Mouse (Mus musculus): Measurements from ENCODE around the gene Sult2b1. TPM values are rescaled to one million over a fixed set of nuclear protein-coding genes. Genes with fewer than 3 reads are reported as not detected.

Sult2b1 gene
- polyA plus RNA-seq, 1 experiment from 2014 or later: 0.70 TPM

DNA sequence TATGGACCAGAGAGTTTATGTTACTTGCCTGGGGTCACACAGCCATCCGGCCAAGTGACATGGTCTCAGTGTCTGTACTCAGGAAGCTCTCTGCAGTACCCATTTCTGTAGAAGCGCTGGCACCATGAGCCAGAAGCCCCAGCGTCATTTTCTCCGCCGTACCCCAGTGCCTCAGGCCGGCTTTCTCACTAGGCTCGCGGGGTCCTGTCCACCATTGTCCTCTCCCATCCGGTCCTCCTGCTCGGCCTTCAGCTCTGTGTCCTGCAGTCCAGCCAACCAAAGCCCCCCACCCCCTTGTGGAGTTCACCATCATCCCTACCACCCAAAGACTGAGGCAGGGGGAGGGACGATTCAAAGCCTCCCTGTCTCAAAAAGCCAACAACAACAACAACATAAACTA lies 82.9 kb downstream of the Sult2b1 start:
- H3K36me3 ChIP-seq (ENCODE audit: control insufficient read depth, insufficient read depth, low read length): no peaks in the 10 kb centered on the region
- ATAC-seq (replicated peaks; ENCODE audit: low FRiP score) (no peak), DNase-seq (ENCODE audit: low spot score) (no peak)
- H3K4me1 ChIP-seq (replicated peaks; ENCODE audit: control insufficient read depth, insufficient read depth, low read length): peaks cover 30% of the 10 kb centered on the region
- no peak overlapping the region for H3K4me3 ChIP-seq (ENCODE audit: low read depth, low read length)
- H3K9me3 ChIP-seq (ENCODE audit: control insufficient read depth, low read length): no peaks in the 10 kb centered on the region
- peaks cover 38% of the 10 kb centered on the region for H3K27me3 ChIP-seq (replicated peaks; ENCODE audit: control insufficient read depth, insufficient read depth, low read length)
- 81% methylated on average over 11 of the region's 11 CpGs for WGBS
- no peak overlapping the region for H3K27ac ChIP-seq (ENCODE audit: low read depth, low read length)
- H3K4me2 ChIP-seq: no peak overlapping the region
- no peak overlapping the region; the same call in 1 of the 2 replicates for H3K9ac ChIP-seq (ENCODE audit: low read depth, low read length)

GRCm38 (mm10) chr7:45701072-45701471 lies 83.4 kb downstream of the Sult2b1 start:
- H3K4me2 ChIP-seq: no peak overlapping the region
- no peak for DNase-seq (ENCODE audit: low spot score)
- 36% methylated on average over 11 of the region's 11 CpGs for WGBS
- no peak for ATAC-seq (replicated peaks; ENCODE audit: low FRiP score)
- peaks cover 38% of the 10 kb centered on the region for H3K27me3 ChIP-seq (replicated peaks; ENCODE audit: control insufficient read depth, insufficient read depth, low read length)
- no peak overlapping the region for H3K4me3 ChIP-seq (ENCODE audit: low read depth, low read length)
- no peaks in the 10 kb centered on the region for H3K36me3 ChIP-seq (ENCODE audit: control insufficient read depth, insufficient read depth, low read length)
- H3K27ac ChIP-seq (ENCODE audit: low read depth, low read length): no peak overlapping the region
- H3K9me3 ChIP-seq (ENCODE audit: control insufficient read depth, low read length): no peaks in the 10 kb centered on the region
- peak overlapping the region; percentile 20; the same call in 1 of the 2 replicates for H3K9ac ChIP-seq (ENCODE audit: low read depth, low read length)
- peaks cover 25% of the 10 kb centered on the region for H3K4me1 ChIP-seq (replicated peaks; ENCODE audit: control insufficient read depth, insufficient read depth, low read length)

- peaks cover 38% of the 10 kb centered on the region for H3K27me3 ChIP-seq (replicated peaks; ENCODE audit: control insufficient read depth, insufficient read depth, low read length)
- 3% methylated on average over 19 of the region's 20 CpGs for WGBS
- ATAC-seq (replicated peaks; ENCODE audit: low FRiP score) (no peak), DNase-seq (ENCODE audit: low spot score) (no peak)
- peaks cover 19% of the 10 kb centered on the region for H3K4me1 ChIP-seq (replicated peaks; ENCODE audit: control insufficient read depth, insufficient read depth, low read length)
- peak overlapping the region; percentile 39 for H3K4me3 ChIP-seq (ENCODE audit: low read depth, low read length)
- H3K4me2 ChIP-seq: peak overlapping the region; percentile 57
- no peaks in the 10 kb centered on the region for H3K36me3 ChIP-seq (ENCODE audit: control insufficient read depth, insufficient read depth, low read length)
- H3K9me3 ChIP-seq (ENCODE audit: control insufficient read depth, low read length): no peaks in the 10 kb centered on the region
- H3K27ac ChIP-seq (ENCODE audit: low read depth, low read length): no peak overlapping the region
- no peak overlapping the region for H3K9ac ChIP-seq (ENCODE audit: low read depth, low read length)
Observed at GRCm38 (mm10) chr7:45700301-45701015, 84.0 kb downstream of the Sult2b1 start.

DNA sequence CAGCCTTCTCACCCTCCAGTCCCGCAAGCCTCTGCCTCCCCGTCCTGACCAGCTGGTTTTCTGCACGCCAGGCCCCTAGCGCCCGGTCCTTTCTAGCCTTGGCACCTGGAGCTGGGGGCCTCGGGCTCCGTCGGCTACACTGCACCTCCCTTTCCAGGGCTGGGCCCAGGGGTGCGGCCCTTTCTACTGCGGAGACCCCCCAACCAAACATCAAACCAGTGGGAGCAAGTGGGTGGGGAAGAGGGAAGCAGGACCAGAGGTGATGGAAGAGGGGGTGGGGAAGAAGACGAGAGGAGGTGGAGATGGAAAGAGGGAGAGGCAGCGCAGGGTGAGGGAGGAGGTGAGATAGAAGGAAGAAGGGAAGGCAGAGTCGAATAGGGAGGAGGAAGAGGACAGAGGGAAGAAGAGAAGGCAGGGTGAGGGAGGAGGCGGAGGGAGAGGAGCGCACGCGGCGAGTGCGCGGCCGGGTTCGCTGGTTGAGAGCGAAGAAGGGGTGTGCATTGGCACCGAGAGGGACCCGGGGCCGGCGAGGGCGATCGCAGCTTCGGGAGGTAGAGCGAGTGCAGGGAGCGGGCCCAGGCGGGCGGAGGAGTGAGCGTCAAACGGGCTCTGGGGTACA lies 84.8 kb downstream of the Sult2b1 start, which contains the start of gene Car11:
TSS of gene Car11 (plus strand) at position 321 of the 619 bp plus-strand sequence.
- H3K9me3 ChIP-seq (ENCODE audit: control insufficient read depth, low read length): no peaks in the 10 kb centered on the region

GRCm38 (mm10) chr7:45697894-45698293 lies 86.6 kb downstream of the Sult2b1 start:
- Histone ChIP-seq H3K27ac (ENCODE audit: low read depth, low read length) (no peak overlapping the region), H3K36me3 (ENCODE audit: control insufficient read depth, insufficient read depth, low read length) (no peaks in the 10 kb centered on the region), H3K4me2 (no peak overlapping the region), H3K9ac (ENCODE audit: low read depth, low read length) (no peak overlapping the region), H3K9me3 (ENCODE audit: control insufficient read depth, low read length) (no peaks in the 10 kb centered on the region), H3K27me3 (replicated peaks; ENCODE audit: control insufficient read depth, insufficient read depth, low read length) (peaks cover 38% of the 10 kb centered on the region), H3K4me1 (replicated peaks; ENCODE audit: control insufficient read depth, insufficient read depth, low read length) (peaks cover 10% of the 10 kb centered on the region), H3K4me3 (ENCODE audit: low read depth, low read length) (no peak overlapping the region)
- 81% methylated on average over 5 of the region's 7 CpGs for WGBS
- ATAC-seq (replicated peaks; ENCODE audit: low FRiP score) (no peak), DNase-seq (ENCODE audit: low spot score) (no peak)

More for the DNA sequence above, 84.8 kb downstream of the Sult2b1 start, which contains the start of gene Car11:
- Histone ChIP-seq H3K36me3 (ENCODE audit: control insufficient read depth, insufficient read depth, low read length) (no peaks in the 10 kb centered on the region), H3K4me2 (peak within 1 kb of the TSS; percentile 57), H3K27ac (ENCODE audit: low read depth, low read length) (no peak within 1 kb of the TSS), H3K4me1 (replicated peaks; ENCODE audit: control insufficient read depth, insufficient read depth, low read length) (peaks cover 17% of the 10 kb centered on the region), H3K27me3 (replicated peaks; ENCODE audit: control insufficient read depth, insufficient read depth, low read length) (peaks cover 38% of the 10 kb centered on the region), H3K9ac (ENCODE audit: low read depth, low read length) (no peak within 1 kb of the TSS), H3K4me3 (ENCODE audit: low read depth, low read length) (peak within 1 kb of the TSS; percentile 39)
- no peak for DNase-seq (ENCODE audit: low spot score)
- WGBS: 4% methylated on average over 36 of the region's 36 CpGs
- ATAC-seq (replicated peaks; ENCODE audit: low FRiP score): no peak

DNA sequence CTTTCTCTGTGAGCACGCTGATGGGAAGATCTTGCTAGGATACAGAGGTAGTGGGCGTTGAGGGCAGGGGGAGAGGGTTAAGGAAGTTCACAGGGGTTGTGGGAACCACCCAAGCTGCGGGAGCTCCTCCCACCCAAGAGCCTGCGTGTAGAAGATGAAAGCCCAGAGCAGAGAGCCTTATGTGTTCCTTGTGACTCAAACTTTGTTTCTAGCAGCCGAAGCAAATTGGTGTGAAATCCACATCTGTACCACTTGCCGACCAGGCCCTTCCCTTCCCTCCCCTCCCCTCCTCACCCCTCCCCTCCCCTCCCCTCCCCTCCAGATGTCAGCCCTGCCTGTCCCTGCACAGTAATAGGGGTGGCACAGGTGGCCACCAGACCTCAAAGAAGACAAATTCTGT lies 89.4 kb downstream of the Sult2b1 start:
- no peak overlapping the region for H3K4me2 ChIP-seq
- no peaks in the 10 kb centered on the region for H3K9me3 ChIP-seq (ENCODE audit: control insufficient read depth, low read length)
- ATAC-seq (replicated peaks; ENCODE audit: low FRiP score) (no peak), DNase-seq (ENCODE audit: low spot score) (no peak)
- H3K27ac ChIP-seq (ENCODE audit: low read depth, low read length): no peak overlapping the region
- peaks cover 22% of the 10 kb centered on the region for H3K27me3 ChIP-seq (replicated peaks; ENCODE audit: control insufficient read depth, insufficient read depth, low read length)
- H3K4me1 ChIP-seq (replicated peaks; ENCODE audit: control insufficient read depth, insufficient read depth, low read length): 0 out of 2 replicates have a peak, but pooled peaks cover 4% of the 10 kb centered on the region
- WGBS: 35% methylated on average over 6 of the region's 6 CpGs
- H3K36me3 ChIP-seq (ENCODE audit: control insufficient read depth, insufficient read depth, low read length): no peaks in the 10 kb centered on the region
- H3K4me3 ChIP-seq (ENCODE audit: low read depth, low read length): no peak overlapping the region
- no peak overlapping the region for H3K9ac ChIP-seq (ENCODE audit: low read depth, low read length)

DNA sequence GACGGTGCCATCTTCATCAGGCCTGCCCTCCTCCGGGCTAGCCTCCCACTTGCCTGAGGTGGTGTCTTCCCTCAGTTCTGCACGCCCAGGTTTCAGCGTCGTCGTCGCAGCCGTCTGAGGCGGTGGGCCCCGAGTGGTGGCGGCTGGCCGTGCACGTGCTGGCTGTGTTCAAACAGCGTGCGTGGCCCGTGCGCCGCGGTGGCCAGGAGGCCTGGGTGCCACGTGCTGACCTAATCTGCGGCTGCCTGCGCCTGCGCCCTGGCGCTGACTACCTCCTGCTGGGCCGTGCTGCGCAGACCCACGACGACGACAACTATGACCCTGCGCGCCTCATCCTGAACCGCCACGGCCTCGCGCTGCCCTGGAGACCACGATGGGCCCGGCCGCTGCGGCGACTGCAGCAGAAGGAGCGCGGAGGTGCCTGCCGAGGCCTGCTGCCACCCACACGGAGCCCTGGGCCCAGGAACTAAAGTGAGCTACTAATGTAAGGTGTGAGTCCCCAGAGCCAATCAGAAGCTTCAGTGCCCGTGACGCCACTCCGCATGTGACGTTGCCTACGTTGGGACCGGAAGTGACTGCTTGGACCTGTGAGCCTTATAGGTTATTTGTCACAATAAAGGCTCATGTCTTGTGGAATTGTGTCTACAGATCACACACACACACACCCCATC lies 90.4 kb downstream of the Sult2b1 start, which contains the start of gene Sec1:
TSS of gene Sec1 (minus strand) at position 482 of the 671 bp plus-strand sequence.
- Histone ChIP-seq H3K9ac (ENCODE audit: low read depth, low read length) (no peak within 1 kb of the TSS), H3K27me3 (replicated peaks; ENCODE audit: control insufficient read depth, insufficient read depth, low read length) (peaks cover 11% of the 10 kb centered on the region), H3K36me3 (ENCODE audit: control insufficient read depth, insufficient read depth, low read length) (no peaks in the 10 kb centered on the region), H3K9me3 (ENCODE audit: control insufficient read depth, low read length) (no peaks in the 10 kb centered on the region), H3K4me1 (replicated peaks; ENCODE audit: control insufficient read depth, insufficient read depth, low read length) (no peaks in the 10 kb centered on the region; the same call in 1 of the 2 replicates), H3K4me3 (ENCODE audit: low read depth, low read length) (no peak within 1 kb of the TSS), H3K27ac (ENCODE audit: low read depth, low read length) (no peak within 1 kb of the TSS), H3K4me2 (no peak within 1 kb of the TSS)
- 86% methylated on average over 50 of the region's 50 CpGs for WGBS
- ATAC-seq (replicated peaks; ENCODE audit: low FRiP score): no peak
- DNase-seq (ENCODE audit: low spot score): no peak

GRCm38 (mm10) chr7:45692364-45692763 lies 92.1 kb downstream of the Sult2b1 start:
- 60% methylated on average over 2 of the region's 2 CpGs for WGBS

More at GRCm38 (mm10) chr7:45692364-45692763, 92.1 kb downstream of the Sult2b1 start:
- Histone ChIP-seq H3K4me3 (ENCODE audit: low read depth, low read length) (no peak overlapping the region), H3K27ac (ENCODE audit: low read depth, low read length) (no peak overlapping the region), H3K4me2 (no peak overlapping the region), H3K27me3 (replicated peaks; ENCODE audit: control insufficient read depth, insufficient read depth, low read length) (no peaks in the 10 kb centered on the region), H3K4me1 (replicated peaks; ENCODE audit: control insufficient read depth, insufficient read depth, low read length) (no peaks in the 10 kb centered on the region; the same call in 1 of the 2 replicates), H3K9ac (ENCODE audit: low read depth, low read length) (no peak overlapping the region), H3K36me3 (ENCODE audit: control insufficient read depth, insufficient read depth, low read length) (no peaks in the 10 kb centered on the region), H3K9me3 (ENCODE audit: control insufficient read depth, low read length) (no peaks in the 10 kb centered on the region)
- ATAC-seq (replicated peaks; ENCODE audit: low FRiP score) (no peak), DNase-seq (ENCODE audit: low spot score) (no peak)
